Comparison of ENCODE assay signal across 22 mouse cellular contexts in the genomic region with DNA sequence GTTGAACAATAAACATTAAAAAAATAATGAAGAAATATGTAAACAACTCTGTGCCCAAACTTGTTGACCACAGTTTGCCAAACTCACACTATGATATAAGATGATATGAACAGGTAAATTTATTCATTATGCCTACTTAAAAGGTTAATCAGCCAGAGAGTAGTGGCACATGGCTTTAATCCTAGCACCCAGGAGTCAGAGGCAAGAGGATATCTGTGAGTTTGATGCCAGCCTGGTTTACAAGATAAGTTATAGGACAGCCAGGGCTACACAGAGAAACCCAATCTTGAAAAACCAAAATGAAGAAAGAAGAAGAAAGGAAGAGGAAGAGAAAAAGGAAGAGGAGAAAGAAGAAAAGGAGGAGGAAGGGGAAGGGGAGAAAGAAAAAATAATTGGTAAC.
"Had no signal": no experiment of that assay in that cellular context is flagged by ENCODE, and none has a peak within 500 bp of the region (broad histone marks: within the 10 kb centered on the region; RNA-seq: fewer than 3 reads in every experiment).

No protein-coding gene starts in this region.

- ATAC-seq: forebrain, postnatal 0 days; hindbrain, postnatal 0 days; intestine, embryonic 16.5 days had no signal

- H3K9ac ChIP-seq: forebrain, postnatal 0 days; heart, embryonic 12.5 days; hindbrain, embryonic 13.5 days; hindbrain, embryonic 15.5 days; kidney, embryonic 15.5 days; limb, embryonic 12.5 days had no signal

- H3K4me3 ChIP-seq: heart, embryonic 10.5 days; heart, embryonic 12.5 days; hindbrain, embryonic 13.5 days; hindbrain, embryonic 15.5 days; kidney, embryonic 15.5 days; left cerebral cortex, adult 2 months; limb, embryonic 10.5 days; limb, embryonic 12.5 days had no signal

- H3K27me3 ChIP-seq: heart, embryonic 12.5 days; hindbrain, embryonic 13.5 days; hindbrain, embryonic 15.5 days; kidney, embryonic 15.5 days; limb, embryonic 12.5 days had no signal

- DNase-seq: forebrain, postnatal 0 days; gastrocnemius, postnatal 14 days; gastrocnemius, postnatal 36 days; heart, adult 18-20 months; heart, postnatal 10 days; heart, postnatal 36 days; kidney, adult 11 months; kidney, adult 2 months; kidney, adult 9 months; kidney, postnatal 14 days; kidney, postnatal 36 days had no signal

- H3K4me2 ChIP-seq: heart, embryonic 12.5 days; hindbrain, embryonic 13.5 days; hindbrain, embryonic 15.5 days; kidney, embryonic 15.5 days; limb, embryonic 12.5 days had no signal

- H3K4me1 ChIP-seq: hindbrain, embryonic 13.5 days; hindbrain, embryonic 15.5 days; kidney, embryonic 15.5 days; limb, embryonic 10.5 days; limb, embryonic 12.5 days had no signal

- H3K9me3 ChIP-seq: heart, embryonic 10.5 days; heart, embryonic 12.5 days; hindbrain, embryonic 13.5 days; hindbrain, embryonic 15.5 days; kidney, embryonic 15.5 days; limb, embryonic 10.5 days; limb, embryonic 12.5 days had no signal

- H3K27ac ChIP-seq: heart, embryonic 10.5 days; hindbrain, embryonic 13.5 days; hindbrain, embryonic 15.5 days; hindbrain, postnatal 0 days; kidney, embryonic 15.5 days; kidney, postnatal 0 days; left cerebral cortex, adult 2 months; limb, embryonic 10.5 days; limb, embryonic 12.5 days had no signal
